Mouse (Mus musculus): ENCODE data around the gene Git1.

DNA sequence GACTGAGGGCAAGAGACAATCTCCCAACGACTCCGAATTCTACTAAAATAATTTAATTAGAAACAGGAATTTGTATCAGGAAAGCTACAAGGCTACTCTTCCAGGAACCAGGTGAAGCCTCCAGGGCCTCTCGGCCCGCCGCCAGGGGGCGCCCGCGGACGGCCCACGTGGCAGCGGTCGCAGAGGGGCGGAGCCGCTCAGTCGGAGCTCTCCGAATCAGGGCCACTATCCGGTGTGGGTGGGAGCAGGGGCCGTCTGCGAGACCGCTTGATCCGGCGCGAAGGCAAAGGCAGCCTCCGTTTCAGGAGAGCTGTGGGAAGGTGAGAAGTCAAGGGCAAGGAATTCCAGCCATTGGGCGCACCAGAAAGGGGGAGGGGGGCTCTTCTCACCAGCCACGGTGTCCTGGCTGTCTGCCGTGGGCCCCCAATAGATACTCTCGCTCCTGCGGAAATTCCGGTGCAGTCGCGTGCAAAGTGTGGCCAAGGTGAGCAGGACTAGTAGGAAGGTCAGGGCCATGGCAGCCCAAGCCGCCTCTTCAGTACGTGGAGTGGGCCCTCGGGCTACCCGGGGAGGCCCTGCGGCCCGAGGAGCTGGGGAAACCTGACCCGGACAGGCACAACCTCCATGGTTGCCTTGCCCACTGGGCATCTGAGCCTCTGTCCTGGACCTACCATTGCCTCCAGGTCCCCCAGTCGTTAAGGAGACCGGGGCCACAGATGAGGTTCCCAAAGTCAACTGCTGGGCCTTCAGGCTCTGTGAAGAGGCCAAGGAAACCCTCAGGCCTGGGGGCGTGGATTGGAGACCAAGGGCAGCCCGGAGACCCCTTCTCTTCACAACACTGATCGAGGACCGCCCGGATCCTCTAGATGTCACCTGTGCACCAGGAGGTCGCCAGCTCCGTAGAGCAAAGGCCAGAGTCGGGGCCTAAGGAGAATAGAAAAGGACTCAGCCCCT is 15.0 kb downstream of the Git1 start:
- peak; percentile 82 for TF ChIP-seq CTCF (IDR thresholded peaks at IDR 0.05; ENCODE audit: low read depth, low read length)
- no peak for TF ChIP-seq POLR2A (IDR thresholded peaks at IDR 0.05; ENCODE audit: extremely low read depth, insufficient read depth, low read length)

All from liver, adult 2 months (tissue).